Comparison of ENCODE assay signal across 24 mouse cellular contexts in genomic region chr7:117480831-117481230, GRCm38 (mm10).
DNase-seq lines count a peak whose midpoint lies in the region; ATAC-seq and TF ChIP-seq lines count a peak whose summit lies in the region.
"Had no signal": no experiment of that assay in that cellular context is flagged by ENCODE, and none has a peak within 500 bp of the region (broad histone marks: within the 10 kb centered on the region; RNA-seq: fewer than 3 reads in every experiment).

No protein-coding gene starts in this region.

- TF ChIP-seq CTCF in gastrocnemius, adult 2 months (IDR thresholded peaks at IDR 0.05): no peak

- no peak overlapping the region for H3K27ac ChIP-seq in gastrocnemius, adult 2 months
- H3K27ac ChIP-seq: embryonic facial prominence, embryonic 15.5 days; heart, embryonic 15.5 days; hindbrain, embryonic 15.5 days; intestine, embryonic 15.5 days; kidney, embryonic 15.5 days; limb, embryonic 15.5 days; midbrain, embryonic 13.5 days; neural tube, embryonic 13.5 days; stomach, embryonic 15.5 days had no signal

- ATAC-seq in granulocyte monocyte progenitor cell, adult 5-6 weeks (replicated peaks; ENCODE audit: poor library complexity, severe bottlenecking): peak; percentile 25
- ATAC-seq: intestine, embryonic 15.5 days; midbrain, embryonic 13.5 days had no signal

- intact Hi-C loops in gastrocnemius, adult 2 months (cut with DNase I): no loop called here

- DNase-seq in adrenal gland, adult 2 months: peak; percentile 21
- DNase-seq in adrenal gland, postnatal 4 days (ENCODE audit: low spot score in 2 of 2): no peak
- DNase-seq in lung, postnatal 36 days: peak; percentile 17
- no peak for DNase-seq in lung, postnatal 4 days
- no peak for DNase-seq in urinary bladder, postnatal 36 days (ENCODE audit: low spot score in 2 of 2)
- no peak for DNase-seq in gastrocnemius, adult 2 months
- DNase-seq: adrenal gland, postnatal 25 days; cerebellum, adult 8-10 months; cerebellum, postnatal 36 days; heart, postnatal 4 days; kidney, postnatal 4 days; left cerebral cortex, postnatal 4 days; thymus, postnatal 25 days had no signal

- H3K4me3 ChIP-seq in gastrocnemius, adult 2 months: no peak overlapping the region
- H3K4me3 ChIP-seq: embryonic facial prominence, embryonic 15.5 days; heart, embryonic 15.5 days; hindbrain, embryonic 15.5 days; intestine, embryonic 15.5 days; kidney, embryonic 15.5 days; limb, embryonic 15.5 days; megakaryocyte, embryonic 14.5 days; midbrain, embryonic 13.5 days; neural tube, embryonic 13.5 days; stomach, embryonic 15.5 days had no signal

Comparison
In these comparisons a context has a peak if more than half of its experiments do, and no peak if none do; other contexts are left out.
1. DNase-seq: peak in adrenal gland, adult 2 months (single experiment) and lung, postnatal 36 days (single experiment); none in adrenal gland, postnatal 4 days (0 of 2), lung, postnatal 4 days (0 of 2), urinary bladder, postnatal 36 days (0 of 2) and gastrocnemius, adult 2 months (single experiment).